8 mouse cellular contexts compared by ENCODE assay signal in genomic region chr14:103694295-103694694, GRCm38 (mm10). TPM values are rescaled to one million over a fixed set of nuclear protein-coding genes. Genes with fewer than 3 reads are reported as not detected.
DNase-seq lines count a peak whose midpoint lies in the region; ATAC-seq and TF ChIP-seq lines count a peak whose summit lies in the region.

No protein-coding gene starts in this region.

- DNase-seq in gastrocnemius, adult 18-20 months (ENCODE audit: low spot score), result peak; percentile 30
- no peak for DNase-seq in gastrocnemius, postnatal 25 days
- DNase-seq in urinary bladder, postnatal 25 days (ENCODE audit: low spot score), result peak; percentile 29
- no peak for DNase-seq in urinary bladder, adult 2 months (ENCODE audit: low spot score)
- DNase-seq in hindbrain, embryonic 14.5 days (ENCODE audit: low spot score), result peak; percentile 81
- DNase-seq in lung, postnatal 0 days (ENCODE audit: low spot score), result peak; percentile 61
- DNase-seq in ovary, postnatal 36 days (ENCODE audit: low spot score), result peak; percentile 26

- H3K27me3 ChIP-seq in hindbrain, embryonic 14.5 days (ENCODE audit: control insufficient read depth, insufficient read depth, low read length), result no peaks in the 10 kb centered on the region
- no peaks in the 10 kb centered on the region for H3K27me3 ChIP-seq in lung, postnatal 0 days (replicated peaks; ENCODE audit: insufficient read depth, low read length)

- no peak overlapping the region for H3K4me3 ChIP-seq in hindbrain, embryonic 14.5 days (replicated peaks; ENCODE audit: low read length)
- H3K4me3 ChIP-seq in lung, postnatal 0 days (ENCODE audit: low read depth, low read length), result no peak overlapping the region

- no peak overlapping the region for H3K9ac ChIP-seq in hindbrain, embryonic 14.5 days
- no peak overlapping the region for H3K9ac ChIP-seq in lung, postnatal 0 days (replicated peaks; ENCODE audit: low read depth)

- peak; percentile 91 for TF ChIP-seq CTCF in lung, postnatal 0 days (IDR thresholded peaks at IDR 0.05)

- no peaks in the 10 kb centered on the region for H3K4me1 ChIP-seq in hindbrain, embryonic 14.5 days (replicated peaks; ENCODE audit: control insufficient read depth, insufficient read depth, low read length)
- no peaks in the 10 kb centered on the region for H3K4me1 ChIP-seq in lung, postnatal 0 days (ENCODE audit: insufficient read depth, low read depth, low read length)

- peaks cover 45% of the 10 kb centered on the region for H3K36me3 ChIP-seq in hindbrain, embryonic 14.5 days (replicated peaks; ENCODE audit: control insufficient read depth, insufficient read depth)
- no peaks in the 10 kb centered on the region for H3K36me3 ChIP-seq in lung, postnatal 0 days (ENCODE audit: insufficient read depth, low read length)

- WGBS in hindbrain, embryonic 14.5 days, result 27% methylated on average over 1 of the region's 1 CpGs
- 15% methylated on average over 1 of the region's 1 CpGs for WGBS in lung, postnatal 0 days

- ATAC-seq in common myeloid progenitor, adult 5-6 weeks (replicated peaks; ENCODE audit: low read depth, poor library complexity, severe bottlenecking), result peak; percentile 94
- ATAC-seq in hindbrain, embryonic 14.5 days (ENCODE audit: low FRiP score), result peak; percentile 71
- no peak for ATAC-seq in lung, postnatal 0 days

- H3K27ac ChIP-seq in hindbrain, embryonic 14.5 days, result no peak overlapping the region
- H3K27ac ChIP-seq in lung, postnatal 0 days (ENCODE audit: low read length), result no peak overlapping the region

- no peak for TF ChIP-seq EP300 in lung, postnatal 0 days (IDR thresholded peaks at IDR 0.05)

- no peak overlapping the region for H3K4me2 ChIP-seq in hindbrain, embryonic 14.5 days (replicated peaks)
- no peak overlapping the region for H3K4me2 ChIP-seq in lung, postnatal 0 days (replicated peaks; ENCODE audit: low read depth, low read length)

- H3K9me3 ChIP-seq in hindbrain, embryonic 14.5 days (ENCODE audit: control insufficient read depth, low read length), result no peaks in the 10 kb centered on the region
- H3K9me3 ChIP-seq in lung, postnatal 0 days (ENCODE audit: low read length), result no peaks in the 10 kb centered on the region

RNA-seq across cellular contexts. Expression of gene Slain1, which starts 44.3 kb away (rescaled TPM):
- not detected for total RNA-seq in gastrocnemius, adult 18-20 months (2021)
- total RNA-seq in gastrocnemius, postnatal 25 days (2021), result not detected
- 1.0 and 1.1 TPM in 2 replicates for polyA plus RNA-seq in urinary bladder, adult 2 months (2012; rRNA removed)
- total RNA-seq in common myeloid progenitor, adult 5-6 weeks (2017), result 9.6 and 11.9 TPM in 2 replicates
- polyA plus RNA-seq in hindbrain, embryonic 14.5 days (2014; fragmentation: Nextera tagmentation; extraction: Ambion mirVana), result 28.4 and 31.6 TPM in 2 replicates
- polyA plus RNA-seq in lung, postnatal 0 days (2015; fragmentation: Nextera tagmentation; extraction: Ambion mirVana), result 1.4 TPM in 2 replicates

Comparison
In these comparisons a context has a peak if more than half of its experiments do, and no peak if none do; other contexts are left out.
1. DNase-seq: peak in gastrocnemius, adult 18-20 months (single experiment), urinary bladder, postnatal 25 days (single experiment), hindbrain, embryonic 14.5 days (single experiment), lung, postnatal 0 days (single experiment) and ovary, postnatal 36 days (single experiment); none in gastrocnemius, postnatal 25 days (single experiment) and urinary bladder, adult 2 months (single experiment).
2. RNA of gene Slain1, which starts 44.3 kb away (total RNA-seq): 9.6 to 11.9 TPM in common myeloid progenitor, adult 5-6 weeks; not detected in gastrocnemius, postnatal 25 days and not detected in gastrocnemius, adult 18-20 months; every median in the first group is over 10 times any median in the second.